Mouse (Mus musculus) neural tube, embryonic 15.5 days (tissue): ENCODE results near the gene Pygo1. TPM values are rescaled to one million over a fixed set of nuclear protein-coding genes. Genes with fewer than 3 reads are reported as not detected.

ENCODE experiments used
- ATAC-seq: fragments of 200-750 bp; cut with Nextera tagmentation; 2 replicates; pipeline ENCODE4 v1.8.0; 2017; ENCODE audit warnings: mild to moderate bottlenecking, moderate TSS enrichment, moderate library complexity; ENCODE audit not compliant: low FRiP score
- H3K27ac ChIP-seq: fragments of 300-500 bp; sonication (generic); replicated peaks from 2 replicates; pipeline ENCODE4 v1.5.1; 2015; ENCODE audit warnings: mild to moderate bottlenecking, inconsistent platforms
- H3K27me3 ChIP-seq: fragments of 300-500 bp; sonication (generic); replicated peaks from 2 replicates; pipeline ENCODE4 v1.6.1; 2015; ENCODE audit warnings: inconsistent platforms
- H3K36me3 ChIP-seq: fragments of 300-500 bp; sonication (generic); 2 replicates; pipeline ENCODE4 v1.6.1; 2015; ENCODE audit warnings: inconsistent platforms
- H3K4me1 ChIP-seq: fragments of 300-500 bp; sonication (generic); 2 replicates; pipeline ENCODE4 v1.6.1; 2015; ENCODE audit warnings: inconsistent platforms
- H3K4me2 ChIP-seq: fragments of 300-500 bp; sonication (generic); 2 replicates; pipeline ENCODE4 v1.6.1; 2015; ENCODE audit warnings: inconsistent platforms, mild to moderate bottlenecking, moderate library complexity
- H3K4me3 ChIP-seq: fragments of 300-500 bp; sonication (generic); replicated peaks from 2 replicates; pipeline ENCODE4 v1.5.1; 2015; ENCODE audit warnings: mild to moderate bottlenecking, inconsistent platforms
- H3K9ac ChIP-seq: fragments of 300-500 bp; sonication (generic); replicated peaks from 2 replicates; pipeline ENCODE4 v1.6.1; 2015; ENCODE audit warnings: mild to moderate bottlenecking, inconsistent platforms
- H3K9me3 ChIP-seq: fragments of 300-500 bp; sonication (generic); replicated peaks from 2 replicates; pipeline ENCODE4 v1.6.1; 2016; ENCODE audit warnings: inconsistent platforms
- WGBS: fragments of 180-500 bp; shearing (Covaris S2); methylation state at CpG from one replicate; pipeline ENCODE4 v1.1.7; 2015; ENCODE audit warnings: mixed read lengths; 5-methylcytosine and 5-hydroxymethylcytosine counted together
- polyA plus RNA-seq: library from polyadenylated mRNA; unstranded; fragments of >200 nt; fragmentation: Nextera tagmentation; extraction: Ambion mirVana; gene quantifications from 2 replicates; pipeline ENCODE4 v1.2.1, GENCODE M21; 2015

The Pygo1 gene
- polyA plus RNA-seq, 1 experiment from 2014 or later, result 14.6 TPM

GRCm38 (mm10) chr9:72894796-72895352 is 30.6 kb upstream of the Pygo1 start:
- Histone ChIP-seq H3K27me3 (no peaks in the 10 kb centered on the region), H3K36me3 (no peaks in the 10 kb centered on the region), H3K9ac (no peak overlapping the region), H3K4me3 (no peak overlapping the region), H3K9me3 (no peaks in the 10 kb centered on the region), H3K27ac (no peak overlapping the region), H3K4me2 (no peak overlapping the region), H3K4me1 (no peaks in the 10 kb centered on the region)
- WGBS, result 95% methylated on average over 6 of the region's 6 CpGs
- no peak for ATAC-seq

DNA sequence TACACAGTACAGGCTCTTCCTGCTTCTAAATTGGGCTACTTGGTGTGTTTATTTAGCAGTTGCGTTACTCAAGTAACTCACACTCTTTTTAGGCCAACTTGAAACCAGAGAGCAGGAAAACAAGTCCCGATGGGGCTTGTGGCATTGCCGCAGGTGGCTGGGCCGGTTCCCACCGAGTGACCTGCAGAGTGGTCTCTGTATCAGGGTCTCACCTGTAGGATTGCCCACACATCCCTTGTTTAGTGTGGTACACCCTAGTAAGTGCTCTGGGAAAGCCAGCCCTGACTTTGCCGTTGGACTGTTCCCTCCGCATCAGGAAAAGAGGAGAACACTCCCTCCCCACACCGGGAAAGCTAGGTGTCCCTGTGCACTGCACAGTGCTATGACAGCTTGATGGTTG is 23.4 kb upstream of the Pygo1 start:
- Histone ChIP-seq H3K4me1 (0 out of 2 replicates have a peak, but pooled peaks cover 4% of the 10 kb centered on the region), H3K4me3 (no peak overlapping the region), H3K4me2 (no peak overlapping the region), H3K27ac (no peak overlapping the region), H3K27me3 (no peaks in the 10 kb centered on the region), H3K9me3 (no peaks in the 10 kb centered on the region), H3K36me3 (no peaks in the 10 kb centered on the region), H3K9ac (no peak overlapping the region)
- no peak for ATAC-seq
- 92% methylated on average over 8 of the region's 8 CpGs for WGBS

DNA sequence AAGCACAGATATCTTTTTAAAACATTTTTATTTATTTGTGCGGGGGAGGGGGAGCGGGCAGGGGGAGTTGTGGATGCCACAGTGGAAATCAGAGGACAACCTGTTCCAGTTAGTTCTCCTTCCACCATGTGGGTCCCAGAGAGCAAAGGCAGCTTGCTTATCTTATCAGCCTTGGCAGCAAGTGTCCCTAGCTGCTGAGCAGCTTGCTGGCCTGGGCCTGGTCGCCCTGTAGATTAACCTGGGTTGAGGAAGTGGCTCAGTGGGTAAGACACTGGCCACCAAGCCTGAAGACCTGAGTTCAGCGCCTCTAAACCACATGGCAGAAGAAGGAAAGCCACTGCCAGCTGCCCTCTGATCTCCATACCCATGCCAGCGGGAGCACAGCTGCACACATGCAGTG is 22.8 kb upstream of the Pygo1 start:
- no peak overlapping the region for H3K9ac ChIP-seq
- 93% methylated on average over 5 of the region's 5 CpGs for WGBS
- H3K9me3 ChIP-seq, result no peaks in the 10 kb centered on the region
- no peak for ATAC-seq
- H3K27me3 ChIP-seq, result no peaks in the 10 kb centered on the region
- H3K4me3 ChIP-seq, result no peak overlapping the region
- no peak overlapping the region for H3K27ac ChIP-seq
- no peaks in the 10 kb centered on the region for H3K36me3 ChIP-seq
- H3K4me2 ChIP-seq, result no peak overlapping the region
- 0 out of 2 replicates have a peak, but pooled peaks cover 4% of the 10 kb centered on the region for H3K4me1 ChIP-seq

DNA sequence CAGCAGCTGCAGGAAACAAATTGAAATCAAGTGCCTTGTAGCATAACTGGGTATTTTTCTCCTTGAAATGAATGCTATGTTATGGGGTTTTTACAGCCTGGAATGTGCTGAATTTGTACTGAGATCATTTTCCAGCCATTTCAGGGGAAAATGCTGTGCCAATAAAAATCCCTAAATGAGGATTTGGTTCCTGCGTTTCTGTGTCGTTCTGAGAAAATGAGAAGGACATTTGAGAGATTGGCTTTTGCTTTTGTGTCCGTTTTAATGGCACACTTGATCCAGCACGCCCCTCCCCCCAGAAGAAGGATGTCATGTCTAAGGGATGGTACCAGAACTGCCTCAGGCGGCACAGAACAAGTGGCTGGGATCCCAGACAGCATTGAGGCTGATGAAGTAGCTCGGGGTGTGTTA is 18.7 kb upstream of the Pygo1 start:
- no peak overlapping the region for H3K4me2 ChIP-seq
- 0 out of 2 replicates have a peak, but pooled peaks cover 4% of the 10 kb centered on the region for H3K4me1 ChIP-seq
- peak overlapping the region; percentile 67 for H3K27ac ChIP-seq
- ATAC-seq, result no peak; the same call in 1 of the 2 replicates
- H3K27me3 ChIP-seq, result no peaks in the 10 kb centered on the region
- no peak overlapping the region for H3K4me3 ChIP-seq
- H3K9me3 ChIP-seq, result no peaks in the 10 kb centered on the region
- H3K36me3 ChIP-seq, result no peaks in the 10 kb centered on the region
- no peak overlapping the region for H3K9ac ChIP-seq
- WGBS, result 51% methylated on average over 6 of the region's 6 CpGs

- Histone ChIP-seq H3K27me3 (no peaks in the 10 kb centered on the region), H3K36me3 (no peaks in the 10 kb centered on the region), H3K4me1 (no peaks in the 10 kb centered on the region), H3K9me3 (no peaks in the 10 kb centered on the region), H3K27ac (no peak overlapping the region), H3K4me3 (no peak overlapping the region), H3K9ac (no peak overlapping the region), H3K4me2 (no peak overlapping the region)
- 95% methylated on average over 2 of the region's 2 CpGs for WGBS
- ATAC-seq, result no peak
These were observed 14.1 kb upstream of the Pygo1 start for GRCm38 (mm10) chr9:72911381-72911780.

DNA sequence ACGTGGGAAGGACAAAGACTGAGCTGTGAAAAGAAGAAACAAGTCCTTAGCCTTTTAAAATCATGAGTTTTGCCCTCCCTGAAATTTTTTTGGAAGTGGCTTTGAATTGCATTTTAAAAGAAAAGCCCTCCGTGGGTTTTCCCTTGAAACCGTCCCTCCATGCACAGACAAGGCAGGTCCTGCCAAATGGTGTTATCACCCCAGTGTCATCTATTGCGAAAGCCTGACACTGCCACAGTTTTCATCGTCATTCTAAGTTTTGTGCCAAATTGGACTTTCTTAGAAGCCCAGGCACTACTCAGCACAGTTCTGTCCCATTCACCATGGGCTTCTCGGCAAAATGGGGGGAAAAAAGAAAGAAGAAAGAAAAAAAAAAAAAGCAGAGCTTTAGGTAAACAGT is 11.9 kb upstream of the Pygo1 start:
- no peaks in the 10 kb centered on the region for H3K4me1 ChIP-seq
- no peak overlapping the region for H3K27ac ChIP-seq
- 78% methylated on average over 6 of the region's 6 CpGs for WGBS
- H3K36me3 ChIP-seq, result no peaks in the 10 kb centered on the region
- no peak for ATAC-seq
- H3K27me3 ChIP-seq, result no peaks in the 10 kb centered on the region
- H3K9ac ChIP-seq, result no peak overlapping the region
- no peak overlapping the region for H3K4me2 ChIP-seq
- no peaks in the 10 kb centered on the region for H3K9me3 ChIP-seq
- no peak overlapping the region for H3K4me3 ChIP-seq

DNA sequence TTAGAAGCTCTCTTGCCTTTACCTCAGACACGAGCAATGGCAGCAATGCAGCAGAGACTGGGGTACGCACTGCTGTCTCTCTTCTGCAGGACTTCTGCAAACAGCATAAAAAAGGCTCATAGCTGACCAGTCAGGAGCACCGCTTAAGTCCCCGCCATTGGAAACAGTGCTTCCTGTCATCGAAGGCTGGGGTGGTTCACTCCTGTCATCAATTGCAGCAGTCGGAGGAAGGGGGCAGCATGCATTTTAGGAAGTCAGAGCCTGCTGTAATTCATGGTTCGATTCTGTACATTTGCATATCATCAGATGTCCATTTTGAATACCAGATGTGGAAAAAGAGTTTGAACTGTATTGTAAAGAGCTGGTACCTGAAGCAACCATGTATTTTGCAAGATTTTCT is 9.7 kb upstream of the Pygo1 start:
- WGBS, result 77% methylated on average over 7 of the region's 7 CpGs
- no peak for ATAC-seq

GRCm38 (mm10) chr9:72923068-72923467 is 2.4 kb upstream of the Pygo1 start:
- Histone ChIP-seq H3K4me3 (no peak overlapping the region), H3K4me2 (no peak overlapping the region), H3K9ac (no peak overlapping the region), H3K27me3 (no peaks in the 10 kb centered on the region), H3K9me3 (no peaks in the 10 kb centered on the region), H3K27ac (no peak overlapping the region), H3K4me1 (peaks cover 29% of the 10 kb centered on the region), H3K36me3 (no peaks in the 10 kb centered on the region)
- WGBS, result 74% methylated on average over 3 of the region's 3 CpGs
- ATAC-seq, result no peak

More for the DNA sequence above, 9.7 kb upstream of the Pygo1 start:
- Histone ChIP-seq H3K9me3 (no peaks in the 10 kb centered on the region), H3K4me2 (no peak overlapping the region), H3K36me3 (no peaks in the 10 kb centered on the region), H3K27me3 (no peaks in the 10 kb centered on the region), H3K4me3 (no peak overlapping the region), H3K27ac (no peak overlapping the region), H3K9ac (no peak overlapping the region), H3K4me1 (no peaks in the 10 kb centered on the region)

DNA sequence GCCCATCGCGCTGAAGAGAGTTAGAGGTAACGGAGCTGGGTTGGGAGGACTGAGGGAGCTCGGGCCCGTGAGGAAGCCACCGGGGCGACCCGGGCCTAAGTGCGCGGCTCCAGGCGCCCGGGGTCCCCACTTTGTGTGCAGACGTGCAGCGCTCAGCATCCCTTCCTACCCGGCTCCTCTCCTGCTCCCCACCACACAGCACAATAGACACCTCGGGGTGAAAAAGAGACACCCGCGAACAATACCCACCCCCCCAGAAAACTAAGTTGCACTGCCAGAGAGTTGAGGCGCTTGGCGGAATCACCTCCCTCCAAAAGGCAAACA is 452 bp downstream of the Pygo1 start:
- WGBS, result 3% methylated on average over 20 of the region's 20 CpGs
- H3K27me3 ChIP-seq, result no peaks in the 10 kb centered on the region
- peak; percentile 66; the same call in 1 of the 2 replicates for ATAC-seq

DNA sequence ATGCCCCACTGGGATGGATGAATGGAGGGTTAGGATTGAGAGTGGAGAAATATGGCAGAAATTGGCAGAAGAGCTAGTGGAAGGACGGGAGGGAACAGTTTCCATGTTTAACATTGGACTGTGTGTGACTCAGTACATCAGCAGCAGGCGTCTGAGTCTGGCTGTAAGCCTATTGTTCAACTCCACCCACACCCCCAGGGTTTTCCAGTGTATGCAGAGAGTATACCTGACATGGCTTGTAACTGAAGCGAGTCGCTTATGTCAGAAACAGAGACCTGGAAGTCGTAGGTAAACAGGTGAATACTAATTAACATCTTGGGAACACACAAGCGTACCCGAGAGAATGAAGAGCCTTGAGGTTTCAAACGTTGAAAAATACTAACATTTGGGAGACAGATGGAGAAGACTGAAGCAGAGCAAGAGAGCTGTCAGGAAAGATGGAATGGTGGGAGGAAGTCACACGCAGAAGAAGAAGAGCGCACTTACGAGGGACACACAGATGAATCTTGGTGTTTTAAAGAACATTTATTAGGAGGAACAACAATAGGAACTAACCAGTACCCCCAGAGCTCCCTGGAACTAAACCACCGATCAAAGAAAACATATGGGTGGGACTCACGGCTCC is 5.8 kb downstream of the Pygo1 start:
- no peak overlapping the region for H3K4me2 ChIP-seq
- ATAC-seq, result no peak
- peaks cover 2% of the 10 kb centered on the region; the same call in 1 of the 2 replicates for H3K36me3 ChIP-seq
- H3K27ac ChIP-seq, result no peak overlapping the region
- no peaks in the 10 kb centered on the region for H3K9me3 ChIP-seq
- H3K4me1 ChIP-seq, result peaks cover 20% of the 10 kb centered on the region
- no peak overlapping the region for H3K4me3 ChIP-seq
- H3K27me3 ChIP-seq, result no peaks in the 10 kb centered on the region
- H3K9ac ChIP-seq, result no peak overlapping the region
- WGBS, result 81% methylated on average over 13 of the region's 13 CpGs

More for the DNA sequence above, 452 bp downstream of the Pygo1 start:
- Histone ChIP-seq H3K9me3 (no peaks in the 10 kb centered on the region), H3K4me3 (peak overlapping the region; percentile 82), H3K9ac (peak overlapping the region; percentile 90), H3K27ac (peak overlapping the region; percentile 87), H3K4me2 (peak overlapping the region; percentile 98), H3K4me1 (peaks cover 31% of the 10 kb centered on the region), H3K36me3 (no peaks in the 10 kb centered on the region)

DNA sequence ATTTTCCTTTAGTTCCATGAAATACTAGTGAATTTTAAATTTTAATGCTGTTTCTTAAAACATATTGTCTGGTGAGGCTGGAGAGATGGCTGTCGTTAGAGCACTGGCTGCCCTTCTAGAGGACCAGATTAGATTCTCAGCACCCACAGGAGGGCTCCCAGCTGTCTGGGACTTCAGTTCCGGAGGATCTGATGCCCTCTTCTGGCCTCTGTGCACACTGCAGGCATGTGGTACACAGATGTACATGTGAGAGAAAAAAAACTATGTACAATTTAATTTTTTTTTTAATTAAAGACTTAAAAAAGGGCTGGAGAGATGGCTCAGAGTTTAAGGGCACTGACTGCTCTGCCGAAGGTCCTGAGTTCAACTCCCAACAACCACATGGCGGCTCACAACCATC is 9.9 kb downstream of the Pygo1 start:
- Histone ChIP-seq H3K4me1 (no peaks in the 10 kb centered on the region), H3K36me3 (peaks cover 2% of the 10 kb centered on the region; the same call in 1 of the 2 replicates), H3K27me3 (no peaks in the 10 kb centered on the region), H3K27ac (no peak overlapping the region), H3K9me3 (no peaks in the 10 kb centered on the region), H3K9ac (no peak overlapping the region), H3K4me2 (no peak overlapping the region), H3K4me3 (no peak overlapping the region)
- 87% methylated on average over 4 of the region's 4 CpGs for WGBS
- no peak for ATAC-seq

- Histone ChIP-seq H3K4me2 (no peak overlapping the region), H3K27ac (no peak overlapping the region), H3K27me3 (no peaks in the 10 kb centered on the region), H3K36me3 (peaks cover 2% of the 10 kb centered on the region; the same call in 1 of the 2 replicates), H3K9ac (no peak overlapping the region), H3K4me1 (no peaks in the 10 kb centered on the region), H3K9me3 (no peaks in the 10 kb centered on the region), H3K4me3 (no peak overlapping the region)
- ATAC-seq, result no peak
- 74% methylated on average over 2 of the region's 2 CpGs for WGBS
These were observed 10.9 kb downstream of the Pygo1 start for GRCm38 (mm10) chr9:72936301-72936700.
